Mouse (Mus musculus) telencephalon, adult 2 months (tissue): Measurements from ENCODE around the gene Magi1.
A peak's percentile ranks its signal among the peaks of the same experiment; 100 is the strongest.

Experiments
- DNase-seq: peaks from one replicate; pipeline ENCODE4 v3.0.0-alpha.2; 2011; ENCODE audit warnings: low read depth, low spot score

The Magi1 gene

GRCm38 (mm10) chr6:93736071-93736470, 547.6 kb downstream of the Magi1 start:
- DNase-seq: no peak

- peak; percentile 60 for DNase-seq
Observed at GRCm38 (mm10) chr6:93733800-93734199, 549.9 kb downstream of the Magi1 start.

- DNase-seq: no peak
Observed at GRCm38 (mm10) chr6:93729702-93730101, 554.0 kb downstream of the Magi1 start.

- DNase-seq: no peak
Observed at GRCm38 (mm10) chr6:93728791-93729190, 554.9 kb downstream of the Magi1 start.

GRCm38 (mm10) chr6:93727630-93728178, 556.0 kb downstream of the Magi1 start:
- DNase-seq: no peak

- no peak for DNase-seq
Observed at GRCm38 (mm10) chr6:93726829-93727455, 556.8 kb downstream of the Magi1 start.

GRCm38 (mm10) chr6:93726121-93726520, 557.6 kb downstream of the Magi1 start:
- no peak for DNase-seq

- DNase-seq: no peak
Observed at GRCm38 (mm10) chr6:93724749-93725148, 559.0 kb downstream of the Magi1 start.

- DNase-seq: no peak
Observed at GRCm38 (mm10) chr6:93723226-93723625, 560.5 kb downstream of the Magi1 start.

- DNase-seq: no peak
Observed at GRCm38 (mm10) chr6:93719532-93719931, 564.2 kb downstream of the Magi1 start.

GRCm38 (mm10) chr6:93718385-93718784, 565.3 kb downstream of the Magi1 start:
- no peak for DNase-seq

- no peak for DNase-seq
Observed at GRCm38 (mm10) chr6:93717826-93718375, 565.8 kb downstream of the Magi1 start.

- DNase-seq: no peak
Observed at GRCm38 (mm10) chr6:93716686-93717625, 566.8 kb downstream of the Magi1 start.

GRCm38 (mm10) chr6:93715181-93716180, 568.2 kb downstream of the Magi1 start:
- DNase-seq: no peak

- no peak for DNase-seq
Observed at GRCm38 (mm10) chr6:93704350-93704749, 579.4 kb downstream of the Magi1 start.

- DNase-seq: peak; percentile 68
Observed at GRCm38 (mm10) chr6:93699436-93699835, 584.3 kb downstream of the Magi1 start.

GRCm38 (mm10) chr6:93697956-93698355, 585.8 kb downstream of the Magi1 start:
- DNase-seq: no peak

GRCm38 (mm10) chr6:93678766-93679165, 605.0 kb downstream of the Magi1 start:
- no peak for DNase-seq

GRCm38 (mm10) chr6:93666731-93667130, 617.0 kb downstream of the Magi1 start:
- DNase-seq: no peak

GRCm38 (mm10) chr6:93665056-93665805, 618.5 kb downstream of the Magi1 start:
- no peak for DNase-seq
